Mouse (Mus musculus): ENCODE measurements at regions not wholly inside any gene's neighbourhood (a gene's known extent, or its start where the extent isn't known, plus 50 kb on each side); places are given as distances from the start of the nearest gene placed in this dataset.
"Not testable (repeated sequence)": the region's sequence is repeated elsewhere in the genome, so short reads cannot be mapped to it uniquely, and the experiment has no call there.

- TF ChIP-seq CTCF (IDR thresholded peaks at IDR 0.05; ENCODE audit: low read depth), result peak; percentile 35; the same call in 1 of the 2 replicates
- ATAC-seq (no peak), DNase-seq (ENCODE audit: low spot score) (no peak)
- no peak overlapping the region for H3K27ac ChIP-seq
- no peak overlapping the region for H3K9ac ChIP-seq (replicated peaks; ENCODE audit: low read length)
- no peaks in the 10 kb centered on the region for H3K9me3 ChIP-seq (ENCODE audit: low read length)
- H3K4me2 ChIP-seq (ENCODE audit: low read depth, low read length), result no peak overlapping the region
- 68% methylated on average over 3 of the region's 3 CpGs for WGBS
- H3K36me3 ChIP-seq (ENCODE audit: insufficient read depth, low read length), result no peaks in the 10 kb centered on the region
- no peaks in the 10 kb centered on the region for H3K27me3 ChIP-seq (ENCODE audit: insufficient read depth, low read length)
- H3K4me3 ChIP-seq (ENCODE audit: low read length), result no peak overlapping the region
- no peaks in the 10 kb centered on the region for H3K4me1 ChIP-seq (ENCODE audit: insufficient read depth, low read length)
Observed at GRCm38 (mm10) chr10:110840864-110841263, 78.7 kb upstream of the Csrp2 start.

- Histone ChIP-seq H3K27me3 (ENCODE audit: insufficient read depth, low read length) (no peaks in the 10 kb centered on the region), H3K4me3 (ENCODE audit: low read length) (no peak overlapping the region), H3K9me3 (ENCODE audit: low read length) (no peaks in the 10 kb centered on the region), H3K27ac (no peak overlapping the region), H3K4me1 (ENCODE audit: insufficient read depth, low read length) (no peaks in the 10 kb centered on the region), H3K36me3 (ENCODE audit: insufficient read depth, low read length) (no peaks in the 10 kb centered on the region), H3K4me2 (ENCODE audit: low read depth, low read length) (no peak overlapping the region), H3K9ac (replicated peaks; ENCODE audit: low read length) (no peak overlapping the region)
- ATAC-seq, result no peak
- DNase-seq (ENCODE audit: low spot score), result no peak
- WGBS, result 65% methylated on average over 3 of the region's 3 CpGs
- TF ChIP-seq CTCF (IDR thresholded peaks at IDR 0.05; ENCODE audit: low read depth), result no peak
Observed at GRCm38 (mm10) chr10:110841670-110842069, 77.9 kb upstream of the Csrp2 start.

- H3K4me2 ChIP-seq (ENCODE audit: low read depth, low read length); H3K4me1 ChIP-seq (ENCODE audit: insufficient read depth, low read length); H3K9ac ChIP-seq (replicated peaks; ENCODE audit: low read length); H3K9me3 ChIP-seq (ENCODE audit: low read length); H3K27me3 ChIP-seq (ENCODE audit: insufficient read depth, low read length); H3K36me3 ChIP-seq (ENCODE audit: insufficient read depth, low read length); H3K27ac ChIP-seq; DNase-seq (ENCODE audit: low spot score); H3K4me3 ChIP-seq (ENCODE audit: low read length); ATAC-seq: not testable (repeated sequence)
- WGBS, result 62% methylated on average over 3 of the region's 3 CpGs
Observed at GRCm38 (mm10) chr10:110854663-110855163, 64.9 kb upstream of the Csrp2 start.

GRCm38 (mm10) chr10:110855645-110856383 lies 63.8 kb upstream of the Csrp2 start:
- H3K4me2 ChIP-seq (ENCODE audit: low read depth, low read length); H3K4me1 ChIP-seq (ENCODE audit: insufficient read depth, low read length); ATAC-seq; H3K27ac ChIP-seq; DNase-seq (ENCODE audit: low spot score); H3K4me3 ChIP-seq (ENCODE audit: low read length); H3K9me3 ChIP-seq (ENCODE audit: low read length); H3K36me3 ChIP-seq (ENCODE audit: insufficient read depth, low read length); H3K9ac ChIP-seq (replicated peaks; ENCODE audit: low read length); H3K27me3 ChIP-seq (ENCODE audit: insufficient read depth, low read length): not testable (repeated sequence)
- WGBS, result 31% methylated on average over 4 of the region's 4 CpGs

- no peak for TF ChIP-seq CTCF (IDR thresholded peaks at IDR 0.05; ENCODE audit: low read depth)
- WGBS, result 72% methylated on average over 3 of the region's 3 CpGs
- Histone ChIP-seq H3K4me2 (ENCODE audit: low read depth, low read length) (no peak overlapping the region), H3K36me3 (ENCODE audit: insufficient read depth, low read length) (no peaks in the 10 kb centered on the region), H3K4me1 (ENCODE audit: insufficient read depth, low read length) (no peaks in the 10 kb centered on the region), H3K9ac (replicated peaks; ENCODE audit: low read length) (no peak overlapping the region), H3K9me3 (ENCODE audit: low read length) (no peaks in the 10 kb centered on the region), H3K4me3 (ENCODE audit: low read length) (no peak overlapping the region), H3K27me3 (ENCODE audit: insufficient read depth, low read length) (no peaks in the 10 kb centered on the region), H3K27ac (no peak overlapping the region)
- ATAC-seq, result no peak
- DNase-seq (ENCODE audit: low spot score), result no peak
Observed at GRCm38 (mm10) chr10:110857320-110858097, 62.1 kb upstream of the Csrp2 start.

GRCm38 (mm10) chr10:110858098-110858360 lies 61.6 kb upstream of the Csrp2 start:
- Histone ChIP-seq H3K36me3 (ENCODE audit: insufficient read depth, low read length) (no peaks in the 10 kb centered on the region), H3K4me2 (ENCODE audit: low read depth, low read length) (no peak overlapping the region), H3K27me3 (ENCODE audit: insufficient read depth, low read length) (no peaks in the 10 kb centered on the region), H3K4me1 (ENCODE audit: insufficient read depth, low read length) (no peaks in the 10 kb centered on the region), H3K9ac (replicated peaks; ENCODE audit: low read length) (no peak overlapping the region), H3K27ac (no peak overlapping the region), H3K4me3 (ENCODE audit: low read length) (no peak overlapping the region), H3K9me3 (ENCODE audit: low read length) (no peaks in the 10 kb centered on the region)
- 0 out of 2 replicates have a peak, but pooled peaks have one; percentile 24 for ATAC-seq
- no peak for TF ChIP-seq CTCF (IDR thresholded peaks at IDR 0.05; ENCODE audit: low read depth)
- DNase-seq (ENCODE audit: low spot score), result peak; percentile 8
- 52% methylated on average over 5 of the region's 5 CpGs for WGBS

- Histone ChIP-seq H3K9me3 (ENCODE audit: low read length) (no peaks in the 10 kb centered on the region), H3K9ac (replicated peaks; ENCODE audit: low read length) (no peak overlapping the region), H3K36me3 (ENCODE audit: insufficient read depth, low read length) (no peaks in the 10 kb centered on the region), H3K4me1 (ENCODE audit: insufficient read depth, low read length) (no peaks in the 10 kb centered on the region), H3K4me2 (ENCODE audit: low read depth, low read length) (no peak overlapping the region), H3K27me3 (ENCODE audit: insufficient read depth, low read length) (no peaks in the 10 kb centered on the region), H3K4me3 (ENCODE audit: low read length) (no peak overlapping the region), H3K27ac (no peak overlapping the region)
- ATAC-seq, result no peak
- DNase-seq (ENCODE audit: low spot score), result peak; percentile 9
- 56% methylated on average over 4 of the region's 4 CpGs for WGBS
- no peak for TF ChIP-seq CTCF (IDR thresholded peaks at IDR 0.05; ENCODE audit: low read depth)
Observed at GRCm38 (mm10) chr10:110858407-110858920, 61.1 kb upstream of the Csrp2 start.
